Mouse (Mus musculus): ENCODE measurements at regions not wholly inside any gene's neighbourhood (a gene's known extent, or its start where the extent isn't known, plus 50 kb on each side); places are given as distances from the start of the nearest gene placed in this dataset.

- no peak for TF ChIP-seq CTCF (IDR thresholded peaks at IDR 0.05)
- TF ChIP-seq EP300 (IDR thresholded peaks at IDR 0.05; ENCODE audit: insufficient read depth, low read depth, low read length): no peak
- TF ChIP-seq POLR2A (IDR thresholded peaks at IDR 0.05; ENCODE audit: insufficient read depth, low read depth, low read length): no peak
Observed at GRCm38 (mm10) chr5:101051591-101051990, 206.1 kb downstream of the Gpat3 start.
